Mouse (Mus musculus) heart, embryonic 11.5 days (tissue): Measurements from ENCODE around the gene Dock2. TPM values are rescaled to one million over a fixed set of nuclear protein-coding genes. Genes with fewer than 3 reads are reported as not detected.

Experiments used
- ATAC-seq: fragments of 200-750 bp; cut with Nextera tagmentation; replicated peaks from 2 replicates; pipeline ENCODE4 v1.8.0; 2017; ENCODE audit warnings: moderate library complexity; ENCODE audit not compliant: insufficient number of reproducible peaks, low FRiP score, low TSS enrichment
- H3K27ac ChIP-seq: fragments of 300-500 bp; sonication (generic); 2 replicates; pipeline ENCODE4 v1.5.1; 2014; ENCODE audit warnings: mild to moderate bottlenecking, low read depth, low read length
- H3K27me3 ChIP-seq: fragments of 300-500 bp; sonication (generic); 2 replicates; pipeline ENCODE4 v1.6.1; 2014; ENCODE audit warnings: mild to moderate bottlenecking, low read length, mixed read lengths; ENCODE audit not compliant: control insufficient read depth, insufficient read depth
- H3K36me3 ChIP-seq: fragments of 300-500 bp; sonication (generic); 2 replicates; pipeline ENCODE4 v1.6.1; 2014; ENCODE audit warnings: mild to moderate bottlenecking, low read length, moderate library complexity, mixed read lengths; ENCODE audit not compliant: control insufficient read depth, insufficient read depth
- H3K4me1 ChIP-seq: fragments of 300-500 bp; sonication (generic); 2 replicates; pipeline ENCODE4 v1.6.1; 2014; ENCODE audit warnings: low read length; ENCODE audit not compliant: control insufficient read depth, insufficient read depth
- H3K4me2 ChIP-seq: fragments of 300-500 bp; sonication (generic); 2 replicates; pipeline ENCODE4 v1.6.1; 2014; ENCODE audit warnings: mild to moderate bottlenecking, moderate library complexity
- H3K4me3 ChIP-seq: fragments of 300-500 bp; sonication (generic); 2 replicates; pipeline ENCODE4 v1.5.1; 2014; ENCODE audit warnings: low read depth, low read length
- H3K9ac ChIP-seq: fragments of 300-500 bp; sonication (generic); 2 replicates; pipeline ENCODE4 v1.6.1; 2014; ENCODE audit warnings: mild to moderate bottlenecking, low read depth, low read length, moderate library complexity
- H3K9me3 ChIP-seq: fragments of 300-500 bp; sonication (generic); replicated peaks from 2 replicates; pipeline ENCODE4 v1.6.1; 2016; ENCODE audit warnings: low read length; ENCODE audit not compliant: control insufficient read depth
- WGBS: fragments of 180-500 bp; shearing (Covaris S2); extraction: QIAGEN DNeasy Blood & Tissue Kit; methylation state at CpG from one replicate; pipeline ENCODE4 v1.1.7; 2014; ENCODE audit not compliant: insufficient replicate concordance; 5-methylcytosine and 5-hydroxymethylcytosine counted together
- polyA plus RNA-seq: library from polyadenylated mRNA; unstranded; fragments of >200 nt; fragmentation: Nextera tagmentation; extraction: Ambion mirVana; gene quantifications from 2 replicates; pipeline ENCODE4 v1.2.1, GENCODE M21; 2014

Dock2 gene
- polyA plus RNA-seq, 1 experiment from 2014 or later = 0.96 TPM

GRCm38 (mm10) chr11:34774636-34775035 lies 9.1 kb downstream of the Dock2 start:
- no peaks in the 10 kb centered on the region for H3K27me3 ChIP-seq
- H3K4me3 ChIP-seq = no peak overlapping the region
- no peak overlapping the region for H3K27ac ChIP-seq
- ATAC-seq = no peak
- 67% methylated on average over 2 of the region's 2 CpGs for WGBS
- H3K36me3 ChIP-seq = no peaks in the 10 kb centered on the region
- no peak overlapping the region for H3K4me2 ChIP-seq
- H3K9ac ChIP-seq = no peak overlapping the region
- H3K9me3 ChIP-seq = no peaks in the 10 kb centered on the region
- H3K4me1 ChIP-seq = no peaks in the 10 kb centered on the region

- ATAC-seq = no peak
- Histone ChIP-seq H3K4me3 (no peak overlapping the region), H3K4me1 (no peaks in the 10 kb centered on the region), H3K9ac (no peak overlapping the region), H3K27ac (no peak overlapping the region), H3K27me3 (no peaks in the 10 kb centered on the region), H3K4me2 (no peak overlapping the region), H3K9me3 (no peaks in the 10 kb centered on the region), H3K36me3 (no peaks in the 10 kb centered on the region)
- WGBS = 82% methylated on average over 9 of the region's 9 CpGs
These were observed 10.3 kb downstream of the Dock2 start for GRCm38 (mm10) chr11:34773304-34773895.

- no peak overlapping the region for H3K9ac ChIP-seq
- H3K4me1 ChIP-seq = no peaks in the 10 kb centered on the region
- H3K36me3 ChIP-seq = no peaks in the 10 kb centered on the region
- H3K27me3 ChIP-seq = no peaks in the 10 kb centered on the region
- 71% methylated on average over 12 of the region's 12 CpGs for WGBS
- H3K27ac ChIP-seq = no peak overlapping the region
- no peak overlapping the region for H3K4me3 ChIP-seq
- no peaks in the 10 kb centered on the region for H3K9me3 ChIP-seq
- ATAC-seq = no peak
- no peak overlapping the region for H3K4me2 ChIP-seq
These were observed 12.3 kb downstream of the Dock2 start for GRCm38 (mm10) chr11:34771221-34771986.

GRCm38 (mm10) chr11:34770666-34771065 lies 13.0 kb downstream of the Dock2 start:
- H3K4me3 ChIP-seq = no peak overlapping the region
- H3K4me1 ChIP-seq = no peaks in the 10 kb centered on the region
- H3K27me3 ChIP-seq = no peaks in the 10 kb centered on the region
- H3K9me3 ChIP-seq = no peaks in the 10 kb centered on the region
- no peak for ATAC-seq
- WGBS = 61% methylated on average over 4 of the region's 4 CpGs
- H3K4me2 ChIP-seq = no peak overlapping the region
- no peak overlapping the region for H3K9ac ChIP-seq
- no peak overlapping the region for H3K27ac ChIP-seq
- H3K36me3 ChIP-seq = no peaks in the 10 kb centered on the region

GRCm38 (mm10) chr11:34769946-34770345 lies 13.7 kb downstream of the Dock2 start:
- WGBS = 90% methylated on average over 8 of the region's 8 CpGs
- no peak overlapping the region for H3K4me2 ChIP-seq
- H3K9me3 ChIP-seq = no peaks in the 10 kb centered on the region
- no peak overlapping the region for H3K4me3 ChIP-seq
- no peaks in the 10 kb centered on the region for H3K27me3 ChIP-seq
- no peak overlapping the region for H3K27ac ChIP-seq
- H3K4me1 ChIP-seq = no peaks in the 10 kb centered on the region
- H3K36me3 ChIP-seq = no peaks in the 10 kb centered on the region
- no peak overlapping the region for H3K9ac ChIP-seq
- ATAC-seq = no peak

- 78% methylated on average over 2 of the region's 2 CpGs for WGBS
- Histone ChIP-seq H3K4me2 (no peak overlapping the region), H3K9me3 (no peaks in the 10 kb centered on the region), H3K27me3 (no peaks in the 10 kb centered on the region), H3K4me1 (no peaks in the 10 kb centered on the region), H3K4me3 (no peak overlapping the region), H3K27ac (no peak overlapping the region), H3K9ac (no peak overlapping the region), H3K36me3 (no peaks in the 10 kb centered on the region)
- ATAC-seq = no peak
These were observed 14.3 kb downstream of the Dock2 start for GRCm38 (mm10) chr11:34769396-34769795.

GRCm38 (mm10) chr11:34763739-34764361 lies 19.8 kb downstream of the Dock2 start:
- no peak for ATAC-seq
- 65% methylated on average over 5 of the region's 5 CpGs for WGBS
- H3K27me3 ChIP-seq = no peaks in the 10 kb centered on the region
- H3K4me2 ChIP-seq = no peak overlapping the region
- no peaks in the 10 kb centered on the region for H3K36me3 ChIP-seq
- no peak overlapping the region for H3K27ac ChIP-seq
- no peaks in the 10 kb centered on the region for H3K9me3 ChIP-seq
- no peaks in the 10 kb centered on the region for H3K4me1 ChIP-seq
- no peak overlapping the region for H3K4me3 ChIP-seq
- H3K9ac ChIP-seq = no peak overlapping the region

GRCm38 (mm10) chr11:34762570-34763127 lies 21.0 kb downstream of the Dock2 start:
- no peak for ATAC-seq
- H3K36me3 ChIP-seq = no peaks in the 10 kb centered on the region
- no peaks in the 10 kb centered on the region for H3K9me3 ChIP-seq
- H3K4me3 ChIP-seq = no peak overlapping the region
- H3K4me2 ChIP-seq = no peak overlapping the region
- no peaks in the 10 kb centered on the region for H3K27me3 ChIP-seq
- H3K9ac ChIP-seq = no peak overlapping the region
- no peak overlapping the region for H3K27ac ChIP-seq
- WGBS = 74% methylated on average over 5 of the region's 5 CpGs
- no peaks in the 10 kb centered on the region for H3K4me1 ChIP-seq
